In the genomic region with DNA sequence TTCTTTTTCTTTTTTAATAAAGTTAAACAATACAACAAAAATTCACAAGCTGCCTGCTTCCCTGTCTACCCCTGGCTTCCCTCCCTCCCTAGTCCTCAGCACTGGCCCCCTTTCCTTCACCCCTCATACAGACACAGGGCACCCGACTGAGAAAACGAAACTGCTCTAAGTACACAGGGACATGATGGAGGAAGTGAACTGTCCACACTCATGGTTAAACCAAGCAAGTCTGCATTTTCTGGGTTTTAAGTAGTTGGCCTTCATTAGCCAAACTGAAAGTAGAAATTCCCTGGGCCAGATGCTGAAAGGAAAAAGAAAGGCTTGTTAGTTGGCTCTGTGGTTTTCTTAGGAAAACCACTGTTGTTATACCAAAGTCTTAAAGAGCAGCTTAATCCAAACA, we compare ENCODE assay signal across 1 mouse cellular context.
A peak's percentile ranks its signal among the peaks of the same experiment; 100 is the strongest.
TF ChIP-seq lines count a peak whose summit lies in the region.

No protein-coding gene starts in this region.

TF ChIP-seq in CH12.LX, 34 proteins besides CTCF, POLR2A, EP300 and RAD21 (continued from another document):
- TF ChIP-seq MAFK (IDR thresholded peaks at IDR 0.05; ENCODE audit: insufficient replicate concordance, low read length) (no peak), ZC3H11A (IDR thresholded peaks at IDR 0.05; ENCODE audit: low read depth, low read length) (no peak), KAT2A (IDR thresholded peaks at IDR 0.05; ENCODE audit: insufficient replicate concordance, low read length) (no peak), SIN3A (IDR thresholded peaks at IDR 0.05; ENCODE audit: low read length) (peak; percentile 66; the same call in 1 of the 2 replicates), ZKSCAN1 (IDR thresholded peaks at IDR 0.05; ENCODE audit: borderline replicate concordance, low read depth, low read length) (no peak), CHD1 (IDR thresholded peaks at IDR 0.05; ENCODE audit: low read depth, low read length) (no peak), POLR2AphosphoS2 (IDR thresholded peaks at IDR 0.05; ENCODE audit: low read depth, low read length) (no peak), RCOR1 (conservative IDR thresholded peaks at IDR 0.05; ENCODE audit: low read depth, low read length) (no peak), TBP (conservative IDR thresholded peaks at IDR 0.05; ENCODE audit: low read depth, low read length) (no peak), ZNF384 (IDR thresholded peaks at IDR 0.05; ENCODE audit: low read depth, low read length) (0 out of 2 replicates have a peak, but pooled peaks have one; percentile 20), JUN (IDR thresholded peaks at IDR 0.05; ENCODE audit: insufficient read depth, low read depth, low read length) (no peak), GABPA (IDR thresholded peaks at IDR 0.05; ENCODE audit: insufficient replicate concordance, low read depth, low read length) (no peak), MAX (IDR thresholded peaks at IDR 0.05; ENCODE audit: low read length) (no peak), CHD2 (IDR thresholded peaks at IDR 0.05; ENCODE audit: low read length) (0 out of 2 replicates have a peak, but pooled peaks have one; percentile 47), MEF2A (IDR thresholded peaks at IDR 0.05; ENCODE audit: borderline replicate concordance, low read depth, low read length) (0 out of 2 replicates have a peak, but pooled peaks have one; percentile 35), NRF1 (IDR thresholded peaks at IDR 0.05; ENCODE audit: low read depth, low read length) (no peak), IRF4 (IDR thresholded peaks at IDR 0.05; ENCODE audit: low read depth, low read length) (peak; percentile 84; the same call in 1 of the 2 replicates), MAZ (IDR thresholded peaks at IDR 0.05; ENCODE audit: low read depth, low read length) (0 out of 2 replicates have a peak, but pooled peaks have one; percentile 30), PAX5 (IDR thresholded peaks at IDR 0.05; ENCODE audit: low read length) (no peak), USF1 (IDR thresholded peaks at IDR 0.05; ENCODE audit: low read depth, low read length) (no peak), UBTF (IDR thresholded peaks at IDR 0.05; ENCODE audit: low read depth, low read length) (0 out of 2 replicates have a peak, but pooled peaks have one; percentile 18), NELFE (IDR thresholded peaks at IDR 0.05; ENCODE audit: low read depth, low read length) (no peak), ELF1 (IDR thresholded peaks at IDR 0.05; ENCODE audit: low read depth, low read length) (peak; percentile 23; the same call in 1 of the 2 replicates)
TF ChIP-seq in CH12.LX: peak in this region for 11.
